Mouse (Mus musculus): ENCODE measurements around the gene Adra2b. TPM values are rescaled to one million over a fixed set of nuclear protein-coding genes. Genes with fewer than 3 reads are reported as not detected.

The Adra2b gene
- polyA plus RNA-seq, 1 experiment from 2014 or later: 2.0 TPM

- Histone ChIP-seq H3K9ac (ENCODE audit: low read length) (no peak overlapping the region), H3K4me2 (ENCODE audit: low read depth) (no peak overlapping the region), H3K9me3 (ENCODE audit: control insufficient read depth, low read length) (no peaks in the 10 kb centered on the region), H3K27me3 (ENCODE audit: control insufficient read depth, insufficient read depth, low read length) (no peaks in the 10 kb centered on the region), H3K4me1 (ENCODE audit: control insufficient read depth, insufficient read depth, low read length) (no peaks in the 10 kb centered on the region), H3K4me3 (ENCODE audit: low read depth, low read length) (no peak overlapping the region), H3K27ac (ENCODE audit: low read depth, low read length) (no peak overlapping the region), H3K36me3 (ENCODE audit: control insufficient read depth, insufficient read depth, low read length) (no peaks in the 10 kb centered on the region)
- DNase-seq (ENCODE audit: low spot score) (no peak), ATAC-seq (ENCODE audit: insufficient read depth, low FRiP score, low TSS enrichment) (no peak)
- WGBS: 92% methylated on average over 4 of the region's 4 CpGs
Measured at GRCm38 (mm10) chr2:127353881-127354280, 9.1 kb upstream of the Adra2b start.

GRCm38 (mm10) chr2:127363282-127363652 lies 259 bp downstream of the Adra2b start:
- H3K4me1 ChIP-seq (ENCODE audit: control insufficient read depth, insufficient read depth, low read length): peaks cover 5% of the 10 kb centered on the region; the same call in 1 of the 2 replicates
- ATAC-seq (ENCODE audit: insufficient read depth, low FRiP score, low TSS enrichment): no peak
- H3K4me3 ChIP-seq (ENCODE audit: low read depth, low read length): peak overlapping the region; percentile 38
- H3K27ac ChIP-seq (ENCODE audit: low read depth, low read length): no peak overlapping the region
- H3K27me3 ChIP-seq (ENCODE audit: control insufficient read depth, insufficient read depth, low read length): peaks cover 50% of the 10 kb centered on the region
- no peaks in the 10 kb centered on the region for H3K36me3 ChIP-seq (ENCODE audit: control insufficient read depth, insufficient read depth, low read length)
- 2% methylated on average over 28 of the region's 28 CpGs for WGBS
- peak overlapping the region; percentile 57 for H3K4me2 ChIP-seq (ENCODE audit: low read depth)
- H3K9ac ChIP-seq (ENCODE audit: low read length): peak overlapping the region; percentile 26
- no peaks in the 10 kb centered on the region for H3K9me3 ChIP-seq (ENCODE audit: control insufficient read depth, low read length)
- no peak for DNase-seq (ENCODE audit: low spot score)

GRCm38 (mm10) chr2:127363696-127364095 lies 688 bp downstream of the Adra2b start:
- Histone ChIP-seq H3K4me3 (ENCODE audit: low read depth, low read length) (peak overlapping the region; percentile 38), H3K36me3 (ENCODE audit: control insufficient read depth, insufficient read depth, low read length) (no peaks in the 10 kb centered on the region)
- 8% methylated on average over 20 of the region's 20 CpGs for WGBS

GRCm38 (mm10) chr2:127364452-127364851 lies 1.4 kb downstream of the Adra2b start:
- DNase-seq (ENCODE audit: low spot score): no peak
- no peaks in the 10 kb centered on the region for H3K9me3 ChIP-seq (ENCODE audit: control insufficient read depth, low read length)
- H3K4me3 ChIP-seq (ENCODE audit: low read depth, low read length): 0 out of 2 replicates have a peak overlapping the region, but pooled peaks have one; percentile 4
- no peak overlapping the region for H3K27ac ChIP-seq (ENCODE audit: low read depth, low read length)
- no peaks in the 10 kb centered on the region for H3K36me3 ChIP-seq (ENCODE audit: control insufficient read depth, insufficient read depth, low read length)
- no peak for ATAC-seq (ENCODE audit: insufficient read depth, low FRiP score, low TSS enrichment)
- H3K4me2 ChIP-seq (ENCODE audit: low read depth): no peak overlapping the region
- WGBS: 22% methylated on average over 8 of the region's 8 CpGs
- no peak overlapping the region for H3K9ac ChIP-seq (ENCODE audit: low read length)
- H3K4me1 ChIP-seq (ENCODE audit: control insufficient read depth, insufficient read depth, low read length): peaks cover 5% of the 10 kb centered on the region; the same call in 1 of the 2 replicates
- peaks cover 50% of the 10 kb centered on the region for H3K27me3 ChIP-seq (ENCODE audit: control insufficient read depth, insufficient read depth, low read length)

More at GRCm38 (mm10) chr2:127363696-127364095, 688 bp downstream of the Adra2b start:
- DNase-seq (ENCODE audit: low spot score) (no peak), ATAC-seq (ENCODE audit: insufficient read depth, low FRiP score, low TSS enrichment) (no peak)
- Histone ChIP-seq H3K4me1 (ENCODE audit: control insufficient read depth, insufficient read depth, low read length) (peaks cover 5% of the 10 kb centered on the region; the same call in 1 of the 2 replicates), H3K27ac (ENCODE audit: low read depth, low read length) (no peak overlapping the region), H3K4me2 (ENCODE audit: low read depth) (peak overlapping the region; percentile 57), H3K9me3 (ENCODE audit: control insufficient read depth, low read length) (no peaks in the 10 kb centered on the region), H3K27me3 (ENCODE audit: control insufficient read depth, insufficient read depth, low read length) (peaks cover 50% of the 10 kb centered on the region), H3K9ac (ENCODE audit: low read length) (no peak overlapping the region)

- Histone ChIP-seq H3K9me3 (ENCODE audit: control insufficient read depth, low read length) (no peaks in the 10 kb centered on the region), H3K4me3 (ENCODE audit: low read depth, low read length) (no peak overlapping the region), H3K9ac (ENCODE audit: low read length) (no peak overlapping the region), H3K27ac (ENCODE audit: low read depth, low read length) (no peak overlapping the region), H3K4me1 (ENCODE audit: control insufficient read depth, insufficient read depth, low read length) (peaks cover 5% of the 10 kb centered on the region; the same call in 1 of the 2 replicates), H3K36me3 (ENCODE audit: control insufficient read depth, insufficient read depth, low read length) (no peaks in the 10 kb centered on the region), H3K4me2 (ENCODE audit: low read depth) (no peak overlapping the region), H3K27me3 (ENCODE audit: control insufficient read depth, insufficient read depth, low read length) (peaks cover 40% of the 10 kb centered on the region)
- no peak for ATAC-seq (ENCODE audit: insufficient read depth, low FRiP score, low TSS enrichment)
- WGBS: 68% methylated on average over 10 of the region's 10 CpGs
- DNase-seq (ENCODE audit: low spot score): no peak
Measured at GRCm38 (mm10) chr2:127367126-127367820, 4.3 kb downstream of the Adra2b start.

GRCm38 (mm10) chr2:127369703-127370376 lies 6.8 kb downstream of the Adra2b start:
- Histone ChIP-seq H3K9me3 (ENCODE audit: control insufficient read depth, low read length) (no peaks in the 10 kb centered on the region), H3K4me2 (ENCODE audit: low read depth) (peak overlapping the region; percentile 8; the same call in 1 of the 2 replicates), H3K4me1 (ENCODE audit: control insufficient read depth, insufficient read depth, low read length) (no peaks in the 10 kb centered on the region), H3K9ac (ENCODE audit: low read length) (no peak overlapping the region), H3K27me3 (ENCODE audit: control insufficient read depth, insufficient read depth, low read length) (peaks cover 16% of the 10 kb centered on the region), H3K27ac (ENCODE audit: low read depth, low read length) (no peak overlapping the region), H3K36me3 (ENCODE audit: control insufficient read depth, insufficient read depth, low read length) (no peaks in the 10 kb centered on the region), H3K4me3 (ENCODE audit: low read depth, low read length) (no peak overlapping the region)
- no peak for DNase-seq (ENCODE audit: low spot score)
- 70% methylated on average over 5 of the region's 5 CpGs for WGBS
- ATAC-seq (ENCODE audit: insufficient read depth, low FRiP score, low TSS enrichment): no peak

- WGBS: 51% methylated on average over 9 of the region's 9 CpGs
- Histone ChIP-seq H3K4me2 (ENCODE audit: low read depth) (no peak overlapping the region), H3K9ac (ENCODE audit: low read length) (no peak overlapping the region), H3K4me1 (ENCODE audit: control insufficient read depth, insufficient read depth, low read length) (no peaks in the 10 kb centered on the region), H3K27me3 (ENCODE audit: control insufficient read depth, insufficient read depth, low read length) (peaks cover 6% of the 10 kb centered on the region), H3K27ac (ENCODE audit: low read depth, low read length) (no peak overlapping the region), H3K36me3 (ENCODE audit: control insufficient read depth, insufficient read depth, low read length) (no peaks in the 10 kb centered on the region), H3K4me3 (ENCODE audit: low read depth, low read length) (no peak overlapping the region), H3K9me3 (ENCODE audit: control insufficient read depth, low read length) (no peaks in the 10 kb centered on the region)
- DNase-seq (ENCODE audit: low spot score) (no peak), ATAC-seq (ENCODE audit: insufficient read depth, low FRiP score, low TSS enrichment) (no peak)
Measured at GRCm38 (mm10) chr2:127370561-127371483, 7.8 kb downstream of the Adra2b start.

GRCm38 (mm10) chr2:127371484-127371861 lies 8.5 kb downstream of the Adra2b start:
- Histone ChIP-seq H3K36me3 (ENCODE audit: control insufficient read depth, insufficient read depth, low read length) (no peaks in the 10 kb centered on the region), H3K9ac (ENCODE audit: low read length) (no peak overlapping the region), H3K4me1 (ENCODE audit: control insufficient read depth, insufficient read depth, low read length) (no peaks in the 10 kb centered on the region), H3K4me2 (ENCODE audit: low read depth) (no peak overlapping the region), H3K27me3 (ENCODE audit: control insufficient read depth, insufficient read depth, low read length) (peaks cover 2% of the 10 kb centered on the region; the same call in 1 of the 2 replicates), H3K27ac (ENCODE audit: low read depth, low read length) (no peak overlapping the region), H3K4me3 (ENCODE audit: low read depth, low read length) (no peak overlapping the region), H3K9me3 (ENCODE audit: control insufficient read depth, low read length) (no peaks in the 10 kb centered on the region)
- ATAC-seq (ENCODE audit: insufficient read depth, low FRiP score, low TSS enrichment): no peak
- no CpG with 5 or more reads among the region's 1 CpGs for WGBS
- DNase-seq (ENCODE audit: low spot score): no peak
